Mouse (Mus musculus): Measurements from ENCODE around the gene Hfe2. TPM values are rescaled to one million over a fixed set of nuclear protein-coding genes. Genes with fewer than 3 reads are reported as not detected.
"Not testable (repeated sequence)": the region's sequence is repeated elsewhere in the genome, so short reads cannot be mapped to it uniquely, and the experiment has no call there.

Gene Hfe2
- polyA plus RNA-seq, 1 experiment from 2014 or later = 0.68 TPM

DNA sequence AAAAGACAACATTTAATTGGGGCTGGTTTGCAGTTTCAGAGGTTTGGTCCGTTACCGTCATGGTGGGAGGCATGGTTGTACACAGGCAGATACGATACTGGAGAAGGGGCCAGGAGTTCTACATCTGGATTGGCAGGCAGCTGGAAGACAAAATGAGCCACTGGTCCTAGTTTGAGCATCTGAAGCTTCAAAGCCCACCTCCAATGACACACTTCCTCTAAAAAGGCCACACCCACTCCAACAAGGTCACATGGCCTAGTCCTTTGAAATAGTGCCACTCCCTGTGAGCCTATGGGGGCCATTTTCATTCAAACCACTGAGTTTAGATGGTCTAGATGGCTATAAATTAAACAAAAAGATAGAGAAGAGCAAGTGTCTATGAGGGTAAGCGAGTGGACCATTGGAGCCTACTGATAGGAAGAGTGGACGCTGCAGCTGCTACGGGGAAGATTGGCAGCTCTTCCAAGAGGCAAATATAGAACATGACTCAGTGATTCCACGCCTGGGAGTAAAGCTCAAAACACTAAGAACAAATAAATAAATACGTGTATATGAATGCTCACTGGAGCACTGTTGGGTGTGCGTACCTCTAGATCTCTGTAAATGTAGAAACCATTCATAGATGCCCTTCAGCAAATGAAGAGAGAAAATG lies 18.4 kb upstream of the Hfe2 start:
- 75% methylated on average over 9 of the region's 9 CpGs for WGBS (ENCODE audit: insufficient replicate concordance)
- ATAC-seq = no peak

DNA sequence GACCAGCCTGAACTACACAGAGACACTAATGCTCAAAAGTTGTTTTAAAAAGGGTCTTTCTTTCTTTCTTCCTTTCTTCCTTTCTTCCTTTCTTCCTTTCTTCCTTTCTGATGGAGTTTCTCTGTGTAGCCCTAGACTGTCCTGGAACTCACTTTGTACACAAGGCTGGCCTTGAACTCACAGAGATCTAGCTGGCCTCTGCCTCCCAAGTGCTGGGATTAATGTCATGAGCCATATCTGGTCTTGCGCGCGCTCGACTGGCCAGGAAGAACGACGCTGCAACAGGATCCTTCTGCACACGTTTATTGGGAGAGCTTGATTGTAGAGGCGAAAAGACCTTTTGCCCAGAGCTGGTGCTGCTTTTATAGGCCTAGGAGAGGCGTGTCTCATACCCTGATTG lies 17.0 kb upstream of the Hfe2 start:
- not testable (repeated sequence) for H3K36me3 ChIP-seq; H3K27ac ChIP-seq; H3K27me3 ChIP-seq (replicated peaks); H3K4me2 ChIP-seq; H3K9me3 ChIP-seq (replicated peaks); H3K4me3 ChIP-seq; H3K9ac ChIP-seq; H3K4me1 ChIP-seq; ATAC-seq
- WGBS (ENCODE audit: insufficient replicate concordance) = 82% methylated on average over 8 of the region's 9 CpGs

More for the DNA sequence above, 18.4 kb upstream of the Hfe2 start:
- Histone ChIP-seq H3K27ac (no peak overlapping the region), H3K4me2 (no peak overlapping the region), H3K9ac (no peak overlapping the region), H3K9me3 (replicated peaks) (no peaks in the 10 kb centered on the region), H3K4me1 (peaks cover 5% of the 10 kb centered on the region), H3K27me3 (replicated peaks) (no peaks in the 10 kb centered on the region), H3K4me3 (no peak overlapping the region), H3K36me3 (no peaks in the 10 kb centered on the region)

DNA sequence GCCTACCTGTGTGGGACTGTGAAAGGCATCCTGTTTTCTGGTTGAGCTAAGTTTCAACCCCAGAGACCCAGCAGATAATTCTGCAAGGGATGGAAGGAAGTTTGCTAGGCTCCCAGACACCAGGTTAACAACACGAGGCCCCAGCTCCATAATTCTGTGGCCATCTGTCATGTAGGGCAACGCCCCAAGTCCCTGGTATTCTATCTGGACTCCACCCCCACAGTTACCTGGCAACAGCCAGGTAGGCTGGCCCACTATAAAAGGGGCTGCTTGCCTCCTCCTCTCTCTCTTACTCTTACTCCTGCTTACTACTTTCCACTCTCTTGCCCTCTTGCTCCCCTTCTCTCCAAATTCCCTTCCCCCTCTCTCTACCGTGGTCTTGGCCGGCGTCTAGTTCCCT lies 4.8 kb upstream of the Hfe2 start:
- 0 out of 2 replicates have a peak, but pooled peaks cover 9% of the 10 kb centered on the region for H3K4me1 ChIP-seq
- H3K4me3 ChIP-seq = no peak overlapping the region
- H3K9me3 ChIP-seq (replicated peaks) = no peaks in the 10 kb centered on the region
- peaks cover 18% of the 10 kb centered on the region for H3K27me3 ChIP-seq (replicated peaks)
- H3K36me3 ChIP-seq = no peaks in the 10 kb centered on the region
- H3K9ac ChIP-seq = no peak overlapping the region
- no peak overlapping the region for H3K4me2 ChIP-seq
- no peak for ATAC-seq
- no peak overlapping the region for H3K27ac ChIP-seq
- 44% methylated on average over 5 of the region's 5 CpGs for WGBS (ENCODE audit: insufficient replicate concordance)

DNA sequence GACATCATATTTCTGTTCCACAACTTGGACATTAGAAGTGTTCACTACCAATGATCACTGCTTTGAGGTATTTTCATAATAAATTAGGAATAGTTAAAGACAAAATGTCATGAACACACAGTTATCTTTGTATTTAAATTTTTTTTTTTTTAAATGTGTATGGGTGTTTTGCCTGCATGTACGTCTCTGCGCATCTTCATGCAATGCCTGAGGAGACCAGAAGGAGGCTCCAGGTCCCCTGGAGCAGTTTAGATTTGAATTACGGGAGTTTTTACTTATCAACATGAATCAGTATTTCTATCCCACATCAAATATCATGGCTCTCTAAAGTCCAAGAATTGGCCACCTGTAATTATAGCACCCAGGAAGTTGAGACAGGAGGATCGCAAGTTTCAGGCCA lies 2.8 kb upstream of the Hfe2 start:
- no peak for ATAC-seq
- no peaks in the 10 kb centered on the region for H3K9me3 ChIP-seq (replicated peaks)
- no peaks in the 10 kb centered on the region for H3K36me3 ChIP-seq
- no peak overlapping the region for H3K27ac ChIP-seq
- peaks cover 38% of the 10 kb centered on the region for H3K27me3 ChIP-seq (replicated peaks)
- H3K9ac ChIP-seq = no peak overlapping the region
- no peak overlapping the region for H3K4me2 ChIP-seq
- no peak overlapping the region for H3K4me3 ChIP-seq
- H3K4me1 ChIP-seq = peaks cover 9% of the 10 kb centered on the region
- WGBS (ENCODE audit: insufficient replicate concordance) = 53% methylated on average over 4 of the region's 4 CpGs

DNA sequence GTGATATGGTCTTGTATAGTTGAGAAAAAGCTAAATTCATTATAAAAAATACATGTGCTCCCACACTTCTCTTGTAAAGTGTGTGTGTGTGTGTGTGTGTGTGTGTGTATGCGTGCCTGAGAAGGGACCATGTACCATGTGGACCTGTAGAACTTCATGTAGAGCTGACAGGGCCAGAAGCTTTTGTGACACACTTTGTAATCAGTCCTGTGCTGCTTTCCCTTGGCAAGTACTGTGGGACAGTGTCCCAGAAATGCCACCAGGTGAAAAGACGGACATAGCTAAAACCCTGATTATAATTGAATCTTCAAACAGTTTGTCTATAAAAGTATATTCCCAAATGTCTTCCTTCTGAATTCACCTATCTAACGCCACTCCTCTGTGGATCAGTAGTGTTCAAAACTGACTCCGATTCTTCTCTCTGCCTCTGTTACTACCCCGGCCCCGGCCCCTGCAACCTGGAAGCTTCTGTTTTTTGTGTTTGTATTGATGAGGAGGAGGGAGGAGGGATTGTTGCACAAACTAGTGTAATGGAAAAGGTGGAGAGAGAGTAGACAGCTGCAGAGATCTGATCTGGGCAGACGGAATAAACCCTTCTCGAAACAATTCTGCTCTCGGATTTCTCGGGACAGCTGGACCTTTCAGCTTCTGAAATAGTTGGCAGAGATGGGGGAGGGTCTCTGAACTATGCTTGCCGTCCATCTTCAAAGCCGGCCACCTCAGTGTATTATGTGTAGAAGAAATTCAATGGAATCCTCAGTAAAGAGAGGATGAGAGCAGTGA lies 753 bp upstream of the Hfe2 start:
- no peak overlapping the region for H3K4me2 ChIP-seq

GRCm38 (mm10) chr3:96526013-96526762 lies 1.2 kb downstream of the Hfe2 start:
- Histone ChIP-seq H3K36me3 (no peaks in the 10 kb centered on the region), H3K9ac (no peak overlapping the region), H3K4me1 (no peaks in the 10 kb centered on the region; the same call in none of the 2 replicates), H3K4me3 (peak overlapping the region; percentile 40; the same call in 1 of the 2 replicates), H3K9me3 (replicated peaks) (no peaks in the 10 kb centered on the region), H3K27ac (no peak overlapping the region), H3K4me2 (peak overlapping the region; percentile 64), H3K27me3 (replicated peaks) (peaks cover 70% of the 10 kb centered on the region)
- peak; percentile 69 for ATAC-seq
- 53% methylated on average over 11 of the region's 11 CpGs for WGBS (ENCODE audit: insufficient replicate concordance)

More for the DNA sequence above, 753 bp upstream of the Hfe2 start:
- Histone ChIP-seq H3K36me3 (no peaks in the 10 kb centered on the region), H3K9me3 (replicated peaks) (no peaks in the 10 kb centered on the region), H3K4me1 (peaks cover 9% of the 10 kb centered on the region), H3K27ac (no peak overlapping the region), H3K4me3 (no peak overlapping the region), H3K9ac (no peak overlapping the region), H3K27me3 (replicated peaks) (peaks cover 55% of the 10 kb centered on the region)
- WGBS (ENCODE audit: insufficient replicate concordance) = 62% methylated on average over 12 of the region's 12 CpGs
- ATAC-seq = no peak

GRCm38 (mm10) chr3:96526864-96527542 lies 2.0 kb downstream of the Hfe2 start:
- Histone ChIP-seq H3K36me3 (no peaks in the 10 kb centered on the region), H3K4me2 (peak overlapping the region; percentile 64), H3K9me3 (replicated peaks) (no peaks in the 10 kb centered on the region), H3K9ac (no peak overlapping the region), H3K4me3 (peak overlapping the region; percentile 40), H3K4me1 (no peaks in the 10 kb centered on the region; the same call in none of the 2 replicates), H3K27ac (no peak overlapping the region), H3K27me3 (replicated peaks) (peaks cover 78% of the 10 kb centered on the region)
- 4% methylated on average over 44 of the region's 44 CpGs for WGBS (ENCODE audit: insufficient replicate concordance)
- ATAC-seq = no peak

- H3K36me3 ChIP-seq = no peaks in the 10 kb centered on the region
- 32% methylated on average over 9 of the region's 9 CpGs for WGBS (ENCODE audit: insufficient replicate concordance)
- H3K27me3 ChIP-seq (replicated peaks) = peaks cover 87% of the 10 kb centered on the region
- H3K4me1 ChIP-seq = no peaks in the 10 kb centered on the region; the same call in none of the 2 replicates
- no peak overlapping the region for H3K9ac ChIP-seq
- no peak overlapping the region for H3K27ac ChIP-seq
- no peak for ATAC-seq
- H3K4me2 ChIP-seq = no peak overlapping the region
- no peak overlapping the region for H3K4me3 ChIP-seq
- H3K9me3 ChIP-seq (replicated peaks) = no peaks in the 10 kb centered on the region
These were observed 3.5 kb downstream of the Hfe2 start for GRCm38 (mm10) chr3:96528506-96528905.

DNA sequence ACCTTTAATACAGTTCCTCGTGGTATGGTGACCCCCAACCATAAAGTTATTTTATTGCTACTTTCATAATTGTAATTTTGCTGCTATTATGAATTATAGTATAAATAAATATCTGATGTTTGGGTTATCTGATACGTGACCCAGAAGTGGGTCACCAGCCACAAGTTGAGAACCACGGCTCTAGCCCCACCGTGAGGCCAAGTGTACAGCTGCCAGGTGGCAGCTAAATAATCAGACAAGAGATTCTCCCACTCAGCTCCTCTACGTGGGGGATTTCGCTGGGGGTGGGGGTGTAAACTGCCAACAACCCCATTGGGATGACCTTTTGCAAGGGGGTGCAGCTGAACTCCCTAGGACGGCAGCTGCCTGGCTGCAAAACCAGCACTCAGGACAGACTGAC lies 7.1 kb downstream of the Hfe2 start:
- H3K4me1 ChIP-seq = no peaks in the 10 kb centered on the region; the same call in none of the 2 replicates
- H3K9ac ChIP-seq = no peak overlapping the region
- no peaks in the 10 kb centered on the region for H3K9me3 ChIP-seq (replicated peaks)
- H3K27ac ChIP-seq = no peak overlapping the region
- no peak overlapping the region for H3K4me3 ChIP-seq
- 50% methylated on average over 7 of the region's 7 CpGs for WGBS (ENCODE audit: insufficient replicate concordance)
- no peaks in the 10 kb centered on the region for H3K36me3 ChIP-seq
- ATAC-seq = no peak
- H3K27me3 ChIP-seq (replicated peaks) = peaks cover 58% of the 10 kb centered on the region
- no peak overlapping the region for H3K4me2 ChIP-seq

DNA sequence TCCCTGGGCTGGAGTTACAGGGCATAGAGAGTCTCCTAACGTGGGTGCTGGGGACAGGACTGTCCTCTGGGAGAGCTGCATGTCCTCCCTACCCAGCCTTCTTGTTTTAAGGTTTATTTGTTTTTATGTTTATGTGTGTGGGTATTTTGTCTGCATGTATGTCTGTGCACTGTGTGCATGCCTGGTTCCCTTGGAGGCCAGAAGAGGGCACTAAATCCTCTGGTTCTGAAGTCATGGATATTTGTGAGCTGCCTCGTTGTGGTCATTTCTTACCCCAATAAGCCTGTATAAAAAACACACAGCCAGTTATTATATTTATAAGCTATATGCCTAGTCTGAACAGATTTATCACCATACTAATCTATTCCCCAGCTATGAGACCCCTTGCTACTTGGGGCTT lies 9.3 kb downstream of the Hfe2 start:
- Histone ChIP-seq H3K9me3 (replicated peaks) (no peaks in the 10 kb centered on the region), H3K36me3 (no peaks in the 10 kb centered on the region), H3K4me3 (no peak overlapping the region), H3K27ac (no peak overlapping the region), H3K9ac (no peak overlapping the region), H3K4me2 (no peak overlapping the region), H3K4me1 (no peaks in the 10 kb centered on the region), H3K27me3 (replicated peaks) (peaks cover 36% of the 10 kb centered on the region)
- no peak for ATAC-seq
- WGBS (ENCODE audit: insufficient replicate concordance) = 51% methylated on average over 2 of the region's 2 CpGs

GRCm38 (mm10) chr3:96539316-96539715 lies 14.3 kb downstream of the Hfe2 start:
- no peak overlapping the region for H3K4me3 ChIP-seq
- no peak overlapping the region for H3K27ac ChIP-seq
- H3K27me3 ChIP-seq (replicated peaks) = peaks cover 24% of the 10 kb centered on the region; the same call in 1 of the 2 replicates
- no peaks in the 10 kb centered on the region for H3K36me3 ChIP-seq
- H3K9ac ChIP-seq = no peak overlapping the region
- no peaks in the 10 kb centered on the region for H3K4me1 ChIP-seq
- 60% methylated on average over 2 of the region's 2 CpGs for WGBS (ENCODE audit: insufficient replicate concordance)
- H3K9me3 ChIP-seq (replicated peaks) = no peaks in the 10 kb centered on the region
- no peak overlapping the region for H3K4me2 ChIP-seq
- no peak for ATAC-seq

Measured in liver, embryonic 12.5 days (tissue).